Mouse (Mus musculus) cortical plate, adult 2 months (tissue): ENCODE measurements around the gene Plod1. TPM values are rescaled to one million over a fixed set of nuclear protein-coding genes. Genes with fewer than 3 reads are reported as not detected.

Source experiments
- H3K27ac ChIP-seq: fragments of 200-500 bp; 2 replicates; pipeline ENCODE4 v1.5.1; 2012; ENCODE audit warnings: low read length, control low read depth, inconsistent platforms; ENCODE audit not compliant: insufficient read depth
- H3K4me1 ChIP-seq: fragments of 200-500 bp; 2 replicates; pipeline ENCODE4 v1.6.1; 2011; ENCODE audit warnings: low read length; ENCODE audit not compliant: control insufficient read depth, insufficient read depth
- H3K4me3 ChIP-seq: fragments of 200-500 bp; 2 replicates; pipeline ENCODE4 v1.5.1; 2011; ENCODE audit warnings: mild to moderate bottlenecking, low read length, control low read depth; ENCODE audit not compliant: insufficient read depth
- CTCF ChIP-seq: fragments of 200-500 bp; IDR thresholded peaks from 2 replicates; pipeline ENCODE4 v1.5.1; 2011; ENCODE audit warnings: mild to moderate bottlenecking, control low read depth, low read length; ENCODE audit not compliant: insufficient read depth; ENCODE audit errors: extremely low read depth
- POLR2A ChIP-seq: fragments of 200-500 bp; IDR thresholded peaks from 2 replicates; pipeline ENCODE4 v1.6.1; 2011; ENCODE audit warnings: mild to moderate bottlenecking, low read length, control low read depth; ENCODE audit not compliant: insufficient read depth; ENCODE audit errors: extremely low read depth
- polyA plus RNA-seq: library from polyadenylated mRNA; depleted of rRNA; stranded (reverse); fragments of >200 nt; gene quantifications from 2 replicates; pipeline ENCODE4 v1.2.3, GENCODE M21; 2012

Plod1 gene
- polyA plus RNA-seq, 1 experiment: 24.4 TPM

DNA sequence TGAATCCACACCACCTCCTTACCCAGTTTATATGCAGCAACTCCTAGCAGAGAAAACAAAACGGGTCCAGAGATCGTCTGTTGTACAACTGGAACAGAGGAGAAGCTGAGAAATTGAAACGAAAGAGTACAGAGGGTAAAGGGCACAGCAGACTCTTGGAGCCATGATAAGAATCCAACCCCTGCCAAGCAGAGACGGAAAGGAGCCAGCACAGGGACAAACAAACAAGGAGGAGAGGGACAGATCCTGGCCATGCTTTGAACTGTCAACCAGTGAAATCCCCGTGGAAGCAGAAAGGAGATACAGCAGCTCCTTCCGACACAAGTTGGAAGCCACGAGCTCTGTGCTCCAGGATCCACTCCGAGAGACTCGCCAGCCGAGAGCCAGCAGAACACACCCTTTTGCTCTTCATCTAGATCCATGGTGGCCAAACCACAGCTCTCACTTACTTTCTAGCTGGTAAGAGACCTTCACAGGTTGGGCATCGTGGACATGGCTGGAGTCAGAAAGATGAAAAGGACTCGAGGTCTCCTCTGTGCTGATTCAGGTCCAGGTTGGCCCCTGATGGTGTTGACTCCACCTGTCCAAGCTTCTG is 33.6 kb downstream of the Plod1 start:
- TF ChIP-seq POLR2A (no peak), CTCF (no peak)
- Histone ChIP-seq H3K4me3 (peak overlapping the region; percentile 67; the same call in 1 of the 2 replicates), H3K4me1 (peaks cover 9% of the 10 kb centered on the region; the same call in 1 of the 2 replicates)

DNA sequence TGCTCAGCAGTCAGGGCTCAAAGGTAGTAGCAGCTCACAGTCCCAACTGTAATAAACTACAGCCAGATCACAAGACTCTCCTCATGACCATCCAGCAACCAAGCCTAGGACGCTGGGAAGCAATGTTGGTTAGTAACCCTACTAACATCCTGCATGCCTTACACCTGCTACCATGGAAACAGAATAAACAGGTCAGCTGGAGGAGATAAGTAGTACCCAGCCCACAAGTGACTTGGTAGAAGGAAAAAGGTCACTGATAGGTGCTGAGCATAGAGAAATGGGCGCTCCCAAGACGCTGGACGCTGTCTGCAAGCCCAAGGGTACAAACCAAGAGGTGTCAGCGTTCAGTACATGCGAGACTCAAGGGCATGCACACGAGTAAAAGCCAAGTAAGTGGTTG is 36.1 kb downstream of the Plod1 start:
- Histone ChIP-seq H3K27ac (no peak overlapping the region), H3K4me3 (no peak overlapping the region), H3K4me1 (peaks cover 13% of the 10 kb centered on the region)
- no peak for TF ChIP-seq CTCF
- TF ChIP-seq POLR2A: no peak

More for the DNA sequence above, 33.6 kb downstream of the Plod1 start:
- no peak overlapping the region for H3K27ac ChIP-seq

DNA sequence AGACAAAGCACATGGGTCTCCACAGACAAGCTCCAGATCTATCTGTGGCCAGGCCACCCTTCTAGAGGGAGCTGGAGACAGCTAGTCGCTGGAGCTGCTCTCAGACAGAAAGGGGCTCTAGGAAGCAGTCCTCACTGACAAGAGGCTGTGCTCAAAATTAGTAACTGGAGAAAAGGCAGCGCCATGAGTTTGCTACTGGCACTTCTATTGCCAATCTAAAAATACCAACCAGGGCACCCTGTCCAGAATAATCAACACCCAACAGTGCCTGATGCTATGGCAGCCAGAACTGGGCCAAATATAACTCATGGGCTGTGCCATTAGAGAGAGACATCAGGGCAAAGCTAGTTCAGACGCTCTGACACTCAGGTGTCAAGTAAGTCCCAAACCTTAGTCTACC is 39.2 kb downstream of the Plod1 start:
- no peak overlapping the region for H3K27ac ChIP-seq
- peaks cover 4% of the 10 kb centered on the region for H3K4me1 ChIP-seq
- TF ChIP-seq CTCF (no peak), POLR2A (no peak)
- no peak overlapping the region for H3K4me3 ChIP-seq

- no peak for TF ChIP-seq POLR2A
- TF ChIP-seq CTCF: no peak
- Histone ChIP-seq H3K4me3 (no peak overlapping the region), H3K27ac (no peak overlapping the region), H3K4me1 (peaks cover 4% of the 10 kb centered on the region)
These were observed 40.2 kb downstream of the Plod1 start for GRCm38 (mm10) chr4:147896411-147896810.

DNA sequence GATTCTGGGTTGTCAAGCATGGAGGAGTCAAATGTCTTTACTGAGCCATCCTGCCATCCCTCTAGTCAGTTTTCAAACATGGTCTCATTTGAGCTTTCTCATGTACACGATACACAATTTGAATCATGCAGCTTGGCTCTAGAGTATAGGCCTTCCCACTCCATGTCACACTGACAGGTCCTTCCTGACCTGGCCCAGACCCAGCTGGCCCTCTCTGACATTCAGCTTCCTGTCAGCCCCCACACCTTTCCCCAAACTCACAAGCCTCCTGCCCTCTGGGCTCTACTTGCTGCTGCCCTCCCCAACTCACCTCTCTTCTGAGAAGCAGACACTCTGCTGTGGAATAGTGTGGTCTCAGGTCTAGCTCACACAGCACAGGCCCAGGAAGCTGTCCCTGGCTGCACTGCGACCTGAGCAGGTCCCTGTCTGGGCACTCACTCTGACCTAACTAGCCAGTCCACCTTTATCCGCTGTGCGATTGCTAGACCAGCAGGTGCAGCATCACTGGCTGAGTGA is 40.7 kb downstream of the Plod1 start:
- no peak for TF ChIP-seq POLR2A
- peaks cover 4% of the 10 kb centered on the region for H3K4me1 ChIP-seq
- H3K4me3 ChIP-seq: no peak overlapping the region
- H3K27ac ChIP-seq: no peak overlapping the region

GRCm38 (mm10) chr4:147890341-147890740 is 46.2 kb downstream of the Plod1 start:
- no peak for TF ChIP-seq POLR2A
- no peak for TF ChIP-seq CTCF
- no peak overlapping the region for H3K27ac ChIP-seq
- no peak overlapping the region for H3K4me3 ChIP-seq
- H3K4me1 ChIP-seq: no peaks in the 10 kb centered on the region

GRCm38 (mm10) chr4:147888237-147888636 is 48.3 kb downstream of the Plod1 start:
- TF ChIP-seq CTCF (no peak), POLR2A (no peak)
- Histone ChIP-seq H3K4me1 (no peaks in the 10 kb centered on the region), H3K4me3 (no peak overlapping the region), H3K27ac (no peak overlapping the region)

- H3K27ac ChIP-seq: no peak overlapping the region
- no peak for TF ChIP-seq POLR2A
- TF ChIP-seq CTCF: no peak
- H3K4me1 ChIP-seq: no peaks in the 10 kb centered on the region
- no peak overlapping the region for H3K4me3 ChIP-seq
These were observed 49.3 kb downstream of the Plod1 start for GRCm38 (mm10) chr4:147887277-147887676.

- H3K27ac ChIP-seq: no peak overlapping the region
These were observed 50.4 kb downstream of the Plod1 start for GRCm38 (mm10) chr4:147886158-147886557.

GRCm38 (mm10) chr4:147884138-147884537 is 52.4 kb downstream of the Plod1 start:
- TF ChIP-seq CTCF (no peak), POLR2A (no peak)
- no peak overlapping the region for H3K4me3 ChIP-seq
- H3K27ac ChIP-seq: no peak overlapping the region
- H3K4me1 ChIP-seq: no peaks in the 10 kb centered on the region

More at GRCm38 (mm10) chr4:147886158-147886557, 50.4 kb downstream of the Plod1 start:
- Histone ChIP-seq H3K4me1 (no peaks in the 10 kb centered on the region), H3K4me3 (no peak overlapping the region)
- no peak for TF ChIP-seq CTCF
- no peak for TF ChIP-seq POLR2A

DNA sequence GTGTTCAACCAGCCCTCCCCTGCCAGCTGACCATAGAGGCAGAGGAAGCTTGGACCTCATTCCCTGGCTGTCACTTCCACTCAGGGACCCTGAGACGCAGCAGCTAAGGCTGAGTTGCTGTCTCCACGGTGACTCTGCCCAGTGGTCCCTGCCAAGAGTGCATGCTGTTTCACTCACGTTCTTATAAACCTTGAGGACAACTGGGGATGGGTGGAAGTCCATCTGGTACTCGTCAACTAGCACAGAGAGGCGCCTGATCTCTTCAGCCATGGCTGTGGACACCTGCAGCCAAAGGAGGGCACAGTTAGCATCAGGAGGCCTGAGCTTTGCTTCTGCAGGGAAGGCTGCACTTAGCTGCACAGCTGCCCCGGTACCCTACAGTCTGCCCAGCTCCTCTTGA is 53.5 kb downstream of the Plod1 start:
- TF ChIP-seq POLR2A (no peak), CTCF (no peak)
- Histone ChIP-seq H3K4me1 (no peaks in the 10 kb centered on the region), H3K4me3 (no peak overlapping the region), H3K27ac (no peak overlapping the region)
